Mouse (Mus musculus) lung, embryonic 16.5 days (tissue): Measurements from ENCODE around the gene Nf1. TPM values are rescaled to one million over a fixed set of nuclear protein-coding genes. Genes with fewer than 3 reads are reported as not detected.

Experiments used
- ATAC-seq: fragments of 200-750 bp; cut with Nextera tagmentation; 2 replicates; pipeline ENCODE4 v1.8.0; 2017; ENCODE audit warnings: low read depth, mild to moderate bottlenecking, moderate library complexity
- H3K27ac ChIP-seq: fragments of 300-500 bp; sonication (generic); 2 replicates; pipeline ENCODE4 v1.5.1; 2014; ENCODE audit warnings: mild to moderate bottlenecking, control low read depth, low read length
- H3K27me3 ChIP-seq: fragments of 300-500 bp; sonication (generic); 2 replicates; pipeline ENCODE4 v1.6.1; 2014; ENCODE audit warnings: low read depth, low read length, mixed read lengths; ENCODE audit not compliant: control insufficient read depth, insufficient read depth
- H3K36me3 ChIP-seq: fragments of 300-500 bp; sonication (generic); 2 replicates; pipeline ENCODE4 v1.6.1; 2014; ENCODE audit warnings: low read length; ENCODE audit not compliant: control insufficient read depth, insufficient read depth
- H3K4me1 ChIP-seq: fragments of 300-500 bp; sonication (generic); replicated peaks from 2 replicates; pipeline ENCODE4 v1.6.1; 2014; ENCODE audit warnings: low read length, mixed read lengths; ENCODE audit not compliant: control insufficient read depth, insufficient read depth
- H3K4me2 ChIP-seq: fragments of 300-500 bp; sonication (generic); 2 replicates; pipeline ENCODE4 v1.6.1; 2014; ENCODE audit warnings: low read depth, low read length, control low read depth
- H3K4me3 ChIP-seq: fragments of 300-500 bp; sonication (generic); 2 replicates; pipeline ENCODE4 v1.5.1; 2014; ENCODE audit warnings: mild to moderate bottlenecking, low read length, control low read depth
- H3K9ac ChIP-seq: fragments of 300-500 bp; sonication (generic); 2 replicates; pipeline ENCODE4 v1.6.1; 2014; ENCODE audit warnings: low read length, control low read depth
- H3K9me3 ChIP-seq: fragments of 300-500 bp; sonication (generic); 2 replicates; pipeline ENCODE4 v1.6.1; 2016; ENCODE audit warnings: low read length; ENCODE audit not compliant: control insufficient read depth
- WGBS: fragments of 180-500 bp; shearing (Covaris S2); extraction: QIAGEN DNeasy Blood & Tissue Kit; methylation state at CpG from one replicate; pipeline ENCODE4 v1.1.7; 2014; 5-methylcytosine and 5-hydroxymethylcytosine counted together
- polyA plus RNA-seq: library from polyadenylated mRNA; unstranded; fragments of >200 nt; fragmentation: Nextera tagmentation; extraction: Ambion mirVana; gene quantifications from 2 replicates; pipeline ENCODE4 v1.2.1, GENCODE M21; 2015

Gene Nf1
- polyA plus RNA-seq, 1 experiment from 2014 or later: 5.8 TPM

- no peaks in the 10 kb centered on the region for H3K27me3 ChIP-seq
- peaks cover 9% of the 10 kb centered on the region for H3K36me3 ChIP-seq
- ATAC-seq: no peak
- no peaks in the 10 kb centered on the region for H3K9me3 ChIP-seq
- H3K27ac ChIP-seq: no peak overlapping the region
- H3K4me1 ChIP-seq: no peaks in the 10 kb centered on the region
- H3K4me3 ChIP-seq: no peak overlapping the region
- H3K9ac ChIP-seq: no peak overlapping the region
- WGBS: 95% methylated on average over 3 of the region's 3 CpGs
- no peak overlapping the region for H3K4me2 ChIP-seq
Measured at GRCm38 (mm10) chr11:79460756-79461450, 121.4 kb downstream of the Nf1 start.

- no peak overlapping the region for H3K4me3 ChIP-seq
- H3K9ac ChIP-seq: no peak overlapping the region
- ATAC-seq: no peak
- H3K9me3 ChIP-seq: no peaks in the 10 kb centered on the region
- no peak overlapping the region for H3K4me2 ChIP-seq
- 60% methylated on average over 1 of the region's 1 CpGs for WGBS
- H3K4me1 ChIP-seq: no peaks in the 10 kb centered on the region
- no peak overlapping the region for H3K27ac ChIP-seq
- H3K27me3 ChIP-seq: no peaks in the 10 kb centered on the region
- peaks cover 22% of the 10 kb centered on the region for H3K36me3 ChIP-seq
Measured at GRCm38 (mm10) chr11:79468097-79468496, 128.6 kb downstream of the Nf1 start.

- WGBS: 54% methylated on average over 6 of the region's 6 CpGs
- no peak for ATAC-seq
- no peak overlapping the region for H3K4me3 ChIP-seq
Measured at GRCm38 (mm10) chr11:79483392-79483791, 143.9 kb downstream of the Nf1 start.

GRCm38 (mm10) chr11:79483876-79484528 is 144.5 kb downstream of the Nf1 start:
- WGBS: 71% methylated on average over 7 of the region's 7 CpGs
- Histone ChIP-seq H3K9ac (no peak overlapping the region), H3K4me2 (no peak overlapping the region), H3K4me1 (peaks cover 3% of the 10 kb centered on the region), H3K9me3 (no peaks in the 10 kb centered on the region), H3K36me3 (0 out of 2 replicates have a peak, but pooled peaks cover 6% of the 10 kb centered on the region), H3K27me3 (no peaks in the 10 kb centered on the region), H3K4me3 (no peak overlapping the region), H3K27ac (no peak overlapping the region)
- no peak for ATAC-seq

More at GRCm38 (mm10) chr11:79483392-79483791, 143.9 kb downstream of the Nf1 start:
- Histone ChIP-seq H3K9ac (no peak overlapping the region), H3K36me3 (0 out of 2 replicates have a peak, but pooled peaks cover 6% of the 10 kb centered on the region), H3K27me3 (no peaks in the 10 kb centered on the region), H3K9me3 (no peaks in the 10 kb centered on the region), H3K4me2 (no peak overlapping the region), H3K4me1 (no peaks in the 10 kb centered on the region), H3K27ac (no peak overlapping the region)

GRCm38 (mm10) chr11:79484721-79485120 is 145.2 kb downstream of the Nf1 start:
- Histone ChIP-seq H3K36me3 (0 out of 2 replicates have a peak, but pooled peaks cover 6% of the 10 kb centered on the region), H3K9ac (no peak overlapping the region), H3K27me3 (no peaks in the 10 kb centered on the region), H3K9me3 (no peaks in the 10 kb centered on the region), H3K4me3 (no peak overlapping the region), H3K4me1 (peaks cover 8% of the 10 kb centered on the region), H3K4me2 (no peak overlapping the region), H3K27ac (no peak overlapping the region)
- ATAC-seq: no peak

- H3K9me3 ChIP-seq: no peaks in the 10 kb centered on the region
- no peak overlapping the region for H3K9ac ChIP-seq
- no peak overlapping the region for H3K27ac ChIP-seq
- peaks cover 4% of the 10 kb centered on the region; the same call in 1 of the 2 replicates for H3K4me1 ChIP-seq
- 71% methylated on average over 10 of the region's 10 CpGs for WGBS
- no peak overlapping the region for H3K4me2 ChIP-seq
- H3K4me3 ChIP-seq: no peak overlapping the region
- no peak for ATAC-seq
- H3K27me3 ChIP-seq: no peaks in the 10 kb centered on the region
- H3K36me3 ChIP-seq: no peaks in the 10 kb centered on the region
Measured at GRCm38 (mm10) chr11:79494976-79495800, 155.7 kb downstream of the Nf1 start.

GRCm38 (mm10) chr11:79502917-79503316 is 163.4 kb downstream of the Nf1 start:
- 79% methylated on average over 2 of the region's 2 CpGs for WGBS
- Histone ChIP-seq H3K4me3 (no peak overlapping the region), H3K27ac (no peak overlapping the region), H3K9ac (no peak overlapping the region), H3K27me3 (no peaks in the 10 kb centered on the region), H3K36me3 (no peaks in the 10 kb centered on the region), H3K4me1 (no peaks in the 10 kb centered on the region), H3K9me3 (no peaks in the 10 kb centered on the region), H3K4me2 (no peak overlapping the region)
- no peak for ATAC-seq

GRCm38 (mm10) chr11:79503845-79504244 is 164.4 kb downstream of the Nf1 start, which contains the start of gene Omg:
Omg (minus strand) TSS chr11:79504084.
- WGBS: 63% methylated on average over 8 of the region's 8 CpGs
- ATAC-seq: no peak
- H3K4me1 ChIP-seq: no peaks in the 10 kb centered on the region
- no peaks in the 10 kb centered on the region for H3K36me3 ChIP-seq
- H3K9ac ChIP-seq: no peak within 1 kb of the TSS
- no peak within 1 kb of the TSS for H3K27ac ChIP-seq
- H3K9me3 ChIP-seq: no peaks in the 10 kb centered on the region
- no peaks in the 10 kb centered on the region for H3K27me3 ChIP-seq
- no peak within 1 kb of the TSS for H3K4me2 ChIP-seq
- H3K4me3 ChIP-seq: no peak within 1 kb of the TSS

- Histone ChIP-seq H3K4me1 (no peaks in the 10 kb centered on the region), H3K27ac (no peak overlapping the region), H3K36me3 (no peaks in the 10 kb centered on the region), H3K9ac (no peak overlapping the region), H3K4me3 (no peak overlapping the region), H3K27me3 (no peaks in the 10 kb centered on the region), H3K4me2 (no peak overlapping the region), H3K9me3 (no peaks in the 10 kb centered on the region)
- whole genome bisulfite sequencing: 86% methylated on average over 7 of the region's 7 CpGs
- ATAC-seq: no peak
Measured at GRCm38 (mm10) chr11:79504506-79504905, 165.0 kb downstream of the Nf1 start.
